Mouse (Mus musculus) heart, adult 2 months (tissue): ENCODE data around the gene Rnf157. TPM values are rescaled to one million over a fixed set of nuclear protein-coding genes. Genes with fewer than 3 reads are reported as not detected.
A peak's percentile ranks its signal among the peaks of the same experiment; 100 is the strongest.

Experiments used
- DNase-seq, 2 experiments: peaks; one replicate each; pipeline ENCODE4 v3.0.0; 2021
- H3K27ac ChIP-seq: fragments of 200-600 bp; 2 replicates; pipeline ENCODE4 v1.8.1; 2022
- H3K27me3 ChIP-seq: fragments of 200-500 bp; 2 replicates; pipeline ENCODE4 v1.6.1; 2012; ENCODE audit warnings: mild to moderate bottlenecking, low read length, inconsistent platforms, mixed read lengths; ENCODE audit not compliant: control insufficient read depth, insufficient read depth
- H3K36me3 ChIP-seq: fragments of 200-500 bp; 2 replicates; pipeline ENCODE4 v1.6.1; 2012; ENCODE audit warnings: low read length, inconsistent platforms; ENCODE audit not compliant: control insufficient read depth, insufficient read depth
- H3K4me1 ChIP-seq: fragments of 200-500 bp; 2 replicates; pipeline ENCODE4 v1.6.1; 2011; ENCODE audit warnings: low read length; ENCODE audit not compliant: control insufficient read depth, insufficient read depth
- H3K4me3 ChIP-seq: fragments of 200-600 bp; 2 replicates; pipeline ENCODE4 v1.8.1; 2022
- H3K79me2 ChIP-seq: fragments of 200-500 bp; replicated peaks from 2 replicates; pipeline ENCODE4 v1.6.1; 2012; ENCODE audit warnings: mild to moderate bottlenecking, inconsistent platforms, low read length, moderate library complexity, mixed read lengths; ENCODE audit not compliant: control insufficient read depth, insufficient read depth
- H3K9ac ChIP-seq: fragments of 200-500 bp; 2 replicates; pipeline ENCODE4 v1.6.1; 2012; ENCODE audit warnings: low read depth, mild to moderate bottlenecking, control low read depth, inconsistent platforms, low read length, mixed read lengths
- CTCF ChIP-seq: fragments of 200-600 bp; IDR thresholded peaks from 2 replicates; pipeline ENCODE4 v1.8.1; 2022; ENCODE audit warnings: antibody characterized with exemption, mild to moderate bottlenecking, moderate library complexity
- EP300 ChIP-seq: fragments of 200-500 bp; IDR thresholded peaks from 2 replicates; pipeline ENCODE4 v1.6.1; 2011; ENCODE audit warnings: low read depth, low read length, control low read depth; ENCODE audit not compliant: insufficient read depth
- POLR2A ChIP-seq: fragments of 200-500 bp; IDR thresholded peaks from 2 replicates; pipeline ENCODE4 v1.6.1; 2011; ENCODE audit warnings: mild to moderate bottlenecking, low read depth, low read length, control low read depth; ENCODE audit not compliant: insufficient read depth
- WGBS: fragments of 180-500 bp; shearing (Covaris S2); methylation state at CpG from one replicate; pipeline ENCODE4 v1.1.7; 2018; 5-methylcytosine and 5-hydroxymethylcytosine counted together
- intact Hi-C: fragments of 180-260 bp; cut with DNase I; formaldehyde crosslinking; loops from one replicate; pipeline ENCODE4 v1.15.1; 2025
- polyA plus RNA-seq: library from polyadenylated mRNA; depleted of rRNA; stranded (reverse); fragments of >200 nt; gene quantifications from 2 replicates; pipeline ENCODE4 v1.2.3, GENCODE M21; 2012; rRNA removed
- total RNA-seq, 2 experiments: library from RNA; stranded (reverse); gene quantifications; 2 replicates each; pipeline ENCODE4 v1.2.3; 2021

Gene Rnf157
- total and polyA plus RNA-seq, 3 experiments: 3.0 to 7.2 (median 6.0) TPM

GRCm38 (mm10) chr11:116296191-116296734 lies 116.6 kb downstream of the Rnf157 start:
- H3K79me2 ChIP-seq: no peaks in the 10 kb centered on the region
- H3K9ac ChIP-seq: no peak overlapping the region
- H3K4me1 ChIP-seq: no peaks in the 10 kb centered on the region
- H3K36me3 ChIP-seq: no peaks in the 10 kb centered on the region
- no peak for TF ChIP-seq EP300
- TF ChIP-seq POLR2A: no peak
- TF ChIP-seq CTCF: no peak
- H3K27me3 ChIP-seq: no peaks in the 10 kb centered on the region
- H3K27ac ChIP-seq: no peak overlapping the region
- H3K4me3 ChIP-seq: no peak overlapping the region
- intact Hi-C loops: no loop called here
- DNase-seq: no peak
- WGBS: 88% methylated on average over 8 of the region's 8 CpGs

DNA sequence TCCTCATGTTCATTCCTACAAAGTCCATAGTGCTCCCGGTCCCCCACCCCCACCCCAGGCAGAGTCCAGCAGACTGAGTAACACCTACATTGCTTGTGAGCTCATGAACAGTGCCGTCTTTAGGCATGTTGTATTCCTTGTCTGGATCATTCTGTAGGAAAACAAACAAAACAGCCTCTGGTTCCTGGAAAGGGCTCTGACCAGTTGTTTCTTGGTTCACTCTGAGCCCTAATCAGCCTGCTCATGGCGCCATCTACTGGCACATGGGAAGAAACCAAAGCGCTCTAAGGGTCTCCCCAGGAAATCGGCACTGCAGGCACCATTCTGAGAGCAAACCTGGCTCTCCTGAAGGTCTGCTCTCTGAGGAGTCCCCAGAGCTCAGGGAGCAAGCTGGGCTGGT lies 118.5 kb downstream of the Rnf157 start:
- DNase-seq: peak in 1 of 2 experiments; percentile 32

DNA sequence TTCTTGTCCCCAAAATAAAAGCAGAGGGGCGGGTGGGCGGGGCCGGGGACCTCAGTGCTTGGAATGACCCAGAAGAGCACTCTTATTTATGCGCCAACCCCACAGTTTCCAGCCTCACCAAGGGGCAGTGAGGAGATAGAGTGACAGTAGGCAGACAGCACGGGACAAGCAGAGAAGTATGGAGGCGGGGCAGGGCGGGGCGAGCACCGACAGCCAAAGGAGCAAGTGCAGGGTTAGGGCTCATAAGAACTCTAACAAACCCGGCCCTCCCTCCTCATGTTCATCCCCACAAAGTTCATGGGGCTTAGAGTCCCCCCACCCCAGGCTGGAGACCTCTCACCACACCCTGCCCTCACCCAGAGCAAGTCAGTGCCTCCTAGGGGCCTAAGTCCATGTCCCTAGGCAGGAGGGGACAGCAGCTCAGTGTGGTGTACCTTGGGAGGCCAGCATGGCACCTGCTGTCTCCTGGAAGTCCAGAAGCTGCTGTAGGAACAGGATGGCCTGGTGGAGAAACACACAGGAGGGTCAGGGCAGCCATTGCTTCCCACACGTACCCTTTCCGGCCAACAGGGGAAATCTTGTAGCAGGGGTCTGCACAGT lies 119.2 kb downstream of the Rnf157 start:
- Histone ChIP-seq H3K79me2 (no peaks in the 10 kb centered on the region), H3K27me3 (no peaks in the 10 kb centered on the region), H3K4me3 (no peak overlapping the region), H3K4me1 (no peaks in the 10 kb centered on the region), H3K36me3 (no peaks in the 10 kb centered on the region), H3K9ac (no peak overlapping the region), H3K27ac (no peak overlapping the region)
- WGBS: 91% methylated on average over 12 of the region's 12 CpGs
- intact Hi-C loops: loop anchor here (1.0 kb wide), 1 partner anchor 67 kb away; no protein-coding TSS in a partner anchor
- TF ChIP-seq EP300 (no peak), CTCF (no peak), POLR2A (no peak)
- no peak for DNase-seq

More for the DNA sequence above, 118.5 kb downstream of the Rnf157 start:
- 35% methylated on average over 5 of the region's 5 CpGs for WGBS
- H3K9ac ChIP-seq: no peak overlapping the region
- intact Hi-C loops: loop anchor here (1.0 kb wide), 1 partner anchor 68 kb away; no protein-coding TSS in a partner anchor
- no peaks in the 10 kb centered on the region for H3K27me3 ChIP-seq
- no peaks in the 10 kb centered on the region for H3K36me3 ChIP-seq
- no peaks in the 10 kb centered on the region for H3K79me2 ChIP-seq
- no peak overlapping the region for H3K27ac ChIP-seq
- TF ChIP-seq EP300: no peak
- peak; percentile 79 for TF ChIP-seq CTCF
- no peak overlapping the region for H3K4me3 ChIP-seq
- H3K4me1 ChIP-seq: no peaks in the 10 kb centered on the region

- intact Hi-C loops: no loop called here
- Histone ChIP-seq H3K36me3 (no peaks in the 10 kb centered on the region), H3K9ac (no peak overlapping the region), H3K27me3 (no peaks in the 10 kb centered on the region), H3K4me3 (no peak overlapping the region), H3K27ac (no peak overlapping the region), H3K79me2 (no peaks in the 10 kb centered on the region), H3K4me1 (no peaks in the 10 kb centered on the region)
- 88% methylated on average over 13 of the region's 13 CpGs for WGBS
- DNase-seq: no peak
- no peak for TF ChIP-seq CTCF
- TF ChIP-seq POLR2A: no peak
- TF ChIP-seq EP300: no peak
These were observed 120.4 kb downstream of the Rnf157 start for GRCm38 (mm10) chr11:116292401-116292800.

DNA sequence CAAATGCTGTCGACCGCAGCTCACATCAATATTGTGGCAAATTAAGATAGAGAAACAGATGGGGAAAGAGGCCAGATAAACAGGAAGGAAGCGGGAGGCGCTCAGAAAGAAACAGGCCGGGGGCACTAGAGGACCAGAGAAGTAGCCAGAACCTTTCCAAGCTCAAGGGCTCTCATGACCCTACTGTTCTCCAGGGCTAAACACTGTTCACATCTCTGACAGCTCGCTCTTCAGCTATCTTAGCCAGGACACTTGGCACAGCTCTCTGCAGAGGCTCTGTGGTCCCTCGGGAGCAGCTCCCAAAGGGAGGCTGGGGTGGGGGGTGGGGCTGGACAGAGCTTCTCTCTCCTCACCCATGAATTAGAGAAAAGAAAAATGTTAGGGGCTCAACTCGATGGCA lies 122.3 kb downstream of the Rnf157 start:
- H3K27me3 ChIP-seq: no peaks in the 10 kb centered on the region
- H3K4me1 ChIP-seq: no peaks in the 10 kb centered on the region; the same call in 1 of the 2 replicates
- no peak overlapping the region for H3K4me3 ChIP-seq
- 55% methylated on average over 8 of the region's 8 CpGs for WGBS
- no peaks in the 10 kb centered on the region for H3K79me2 ChIP-seq
- TF ChIP-seq POLR2A: no peak
- TF ChIP-seq CTCF: no peak
- no peak for TF ChIP-seq EP300
- no peak for DNase-seq
- intact Hi-C loops: no loop called here
- H3K27ac ChIP-seq: no peak overlapping the region
- H3K9ac ChIP-seq: no peak overlapping the region
- no peaks in the 10 kb centered on the region for H3K36me3 ChIP-seq

DNA sequence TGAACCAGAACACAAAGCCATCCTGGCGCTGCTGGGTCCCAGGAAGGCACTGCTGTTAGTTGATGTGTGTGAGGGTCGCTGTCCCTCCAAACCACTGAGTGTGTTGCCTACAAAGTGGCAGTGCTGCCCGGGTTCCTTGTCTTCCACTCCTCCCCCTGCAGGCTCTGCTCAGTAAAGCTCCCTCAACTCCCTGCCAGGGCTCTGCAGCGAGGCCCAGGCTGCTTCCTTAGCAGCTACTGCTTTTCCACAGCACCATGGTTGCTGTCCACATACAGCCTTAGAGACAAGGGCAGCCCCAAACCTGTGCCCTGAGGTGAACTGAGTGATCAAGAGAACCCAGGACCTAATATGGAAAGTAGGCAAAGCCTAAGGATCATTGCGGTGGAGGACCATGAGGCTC lies 125.5 kb downstream of the Rnf157 start:
- intact Hi-C loops: no loop called here
- Histone ChIP-seq H3K79me2 (no peaks in the 10 kb centered on the region), H3K27me3 (peaks cover 7% of the 10 kb centered on the region), H3K4me3 (no peak overlapping the region), H3K36me3 (no peaks in the 10 kb centered on the region), H3K4me1 (no peaks in the 10 kb centered on the region; the same call in 1 of the 2 replicates), H3K9ac (no peak overlapping the region), H3K27ac (no peak overlapping the region)
- TF ChIP-seq CTCF: no peak
- no peak for TF ChIP-seq POLR2A
- no peak for TF ChIP-seq EP300
- WGBS: 78% methylated on average over 5 of the region's 5 CpGs
- no peak for DNase-seq

Other genes with a start within 250 kb of the Rnf157 start
- gene Fbf1, start 244.9 kb downstream of the Rnf157 start, total RNA-seq: 10 to 100 TPM; 14.8 to 15.0 TPM
- 11.8 and 17.6 TPM in 2 replicates for gene Fbf1, start 244.9 kb downstream of the Rnf157 start, polyA plus RNA-seq
- 10 to 100 TPM in 1 of 2 experiments, 1 to 10 TPM in 1; 9.1 to 12.8 TPM for gene Ten1, start 214.2 kb downstream of the Rnf157 start, total RNA-seq
- gene Ten1, start 214.2 kb downstream of the Rnf157 start, polyA plus RNA-seq: 10.2 and 17.0 TPM in 2 replicates
- gene Acox1, start 214.0 kb downstream of the Rnf157 start, total RNA-seq: 100 to 1,000 TPM; 159 to 195 TPM
- gene Acox1, start 214.0 kb downstream of the Rnf157 start, polyA plus RNA-seq: 134 and 205 TPM in 2 replicates
- under 1 TPM; 0.39 to 0.50 TPM for gene Evpl, start 175.0 kb downstream of the Rnf157 start, total RNA-seq
- gene Evpl, start 175.0 kb downstream of the Rnf157 start, polyA plus RNA-seq: 0.15 and 0.29 TPM in 2 replicates
- gene Srp68, start 138.8 kb downstream of the Rnf157 start, total RNA-seq: 10 to 100 TPM; 61.5 to 71.2 TPM
- gene Srp68, start 138.8 kb downstream of the Rnf157 start, polyA plus RNA-seq: 40.0 and 50.7 TPM in 2 replicates
- not detected for gene Galr2, start 132.1 kb downstream of the Rnf157 start, total RNA-seq
- 0.18 and 0.32 TPM in 2 replicates for gene Galr2, start 132.1 kb downstream of the Rnf157 start, polyA plus RNA-seq
- gene Exoc7, start 105.8 kb downstream of the Rnf157 start, total RNA-seq: 10 to 100 TPM; 43.7 to 44.0 TPM
- gene Exoc7, start 105.8 kb downstream of the Rnf157 start, polyA plus RNA-seq: 28.0 and 29.7 TPM in 2 replicates
- not detected for gene Foxj1, start 77.6 kb downstream of the Rnf157 start, total RNA-seq
- gene Foxj1, start 77.6 kb downstream of the Rnf157 start, polyA plus RNA-seq: 5.1 TPM in 1 of 2 replicates, not detected in the other
- 10 to 100 TPM; 29.2 to 34.1 TPM for gene Ubald2, start 21.1 kb upstream of the Rnf157 start, total RNA-seq
- 45.5 and 80.1 TPM in 2 replicates for gene Ubald2, start 21.1 kb upstream of the Rnf157 start, polyA plus RNA-seq
- not detected for gene Qrich2, start 53.2 kb upstream of the Rnf157 start, total RNA-seq
- gene Qrich2, start 53.2 kb upstream of the Rnf157 start, polyA plus RNA-seq: 0.18 and 0.23 TPM in 2 replicates
- gene Prpsap1, start 81.2 kb upstream of the Rnf157 start, total RNA-seq: 10 to 100 TPM; 28.9 to 30.0 TPM
- 37.3 and 39.1 TPM in 2 replicates for gene Prpsap1, start 81.2 kb upstream of the Rnf157 start, polyA plus RNA-seq
- gene Sphk1, start 117.9 kb upstream of the Rnf157 start, total RNA-seq: 1 to 10 TPM in 1 of 2 experiments, under 1 TPM in 1; 0.98 to 1.1 TPM
- gene Sphk1, start 117.9 kb upstream of the Rnf157 start, polyA plus RNA-seq: 3.2 and 3.3 TPM in 2 replicates
- gene Ube2o, start 168.4 kb upstream of the Rnf157 start, total RNA-seq: 10 to 100 TPM; 24.8 to 36.3 TPM
- 22.6 and 26.4 TPM in 2 replicates for gene Ube2o, start 168.4 kb upstream of the Rnf157 start, polyA plus RNA-seq
- gene Aanat, start 173.4 kb upstream of the Rnf157 start, total RNA-seq: not detected
- gene Aanat, start 173.4 kb upstream of the Rnf157 start, polyA plus RNA-seq: not detected in 2 replicates
- 10 to 100 TPM; 10.8 to 11.2 TPM for gene Rhbdf2, start 214.0 kb upstream of the Rnf157 start, total RNA-seq
- 19.2 and 22.3 TPM in 2 replicates for gene Rhbdf2, start 214.0 kb upstream of the Rnf157 start, polyA plus RNA-seq
- 1 to 10 TPM; 1.1 to 1.3 TPM for gene Prcd, start 240.5 kb upstream of the Rnf157 start, total RNA-seq
- gene Prcd, start 240.5 kb upstream of the Rnf157 start, polyA plus RNA-seq: 0.76 and 1.1 TPM in 2 replicates
- 10 to 100 TPM; 42.5 to 50.3 TPM for gene Cygb, start 241.3 kb upstream of the Rnf157 start, total RNA-seq
- 55.0 and 66.1 TPM in 2 replicates for gene Cygb, start 241.3 kb upstream of the Rnf157 start, polyA plus RNA-seq